Mouse (Mus musculus) ZHBTc4 (cell line): ENCODE results near the gene Tnks1bp1.

ENCODE experiments used
- DNase-seq: peaks from one replicate; pipeline ENCODE4 v3.0.0-alpha.2; 2011; ENCODE audit warnings: low read depth, low spot score

Tnks1bp1 gene

GRCm38 (mm10) chr2:85091325-85091724 is 43.5 kb downstream of the Tnks1bp1 start:
- DNase-seq, result no peak

- no peak for DNase-seq
These were observed 45.6 kb downstream of the Tnks1bp1 start for GRCm38 (mm10) chr2:85093376-85093775.

GRCm38 (mm10) chr2:85095906-85096305 is 48.1 kb downstream of the Tnks1bp1 start:
- DNase-seq, result no peak

GRCm38 (mm10) chr2:85098014-85098413 is 50.2 kb downstream of the Tnks1bp1 start:
- no peak for DNase-seq

GRCm38 (mm10) chr2:85098824-85099511 is 51.1 kb downstream of the Tnks1bp1 start:
- DNase-seq, result no peak

GRCm38 (mm10) chr2:85103201-85103600 is 55.4 kb downstream of the Tnks1bp1 start:
- DNase-seq, result no peak

- DNase-seq, result no peak
These were observed 57.7 kb downstream of the Tnks1bp1 start for GRCm38 (mm10) chr2:85105426-85106013.

- no peak for DNase-seq
These were observed 58.4 kb downstream of the Tnks1bp1 start for GRCm38 (mm10) chr2:85106068-85106790.

GRCm38 (mm10) chr2:85106941-85107340 is 59.1 kb downstream of the Tnks1bp1 start:
- no peak for DNase-seq

GRCm38 (mm10) chr2:85110288-85110875 is 62.6 kb downstream of the Tnks1bp1 start:
- DNase-seq, result no peak
